Mouse (Mus musculus) heart, postnatal 0 days (tissue): Measurements from ENCODE around the gene Palm2.

ENCODE experiments used
- CTCF ChIP-seq: IDR thresholded peaks from 2 replicates; pipeline ENCODE4 v1.5.1; 2016; ENCODE audit warnings: antibody characterized with exemption, control low read depth, low read depth
- EP300 ChIP-seq: IDR thresholded peaks from 2 replicates; pipeline ENCODE4 v1.6.1; 2016; ENCODE audit warnings: antibody characterized with exemption, low read depth

DNA sequence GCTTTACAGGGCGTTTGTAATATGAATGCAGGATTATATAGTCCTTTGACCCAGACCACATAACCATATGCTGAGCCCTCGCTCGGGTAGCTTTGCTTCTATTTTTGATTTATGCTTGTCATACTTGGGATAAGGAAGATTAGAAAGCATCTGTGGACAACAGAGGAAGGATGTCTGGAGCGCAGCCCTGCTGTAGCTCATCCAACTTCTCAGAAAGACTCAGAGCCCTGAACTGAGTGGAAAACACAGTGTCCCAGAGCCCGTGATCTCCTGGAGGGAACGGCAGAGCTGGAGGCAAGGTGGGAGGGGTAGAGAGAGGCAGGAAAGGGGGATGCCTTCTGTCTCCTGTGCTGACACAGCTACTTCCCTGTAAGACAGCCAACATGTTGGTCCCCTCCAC is 100.2 kb downstream of the Palm2 start:
- no peak for TF ChIP-seq CTCF
- no peak for TF ChIP-seq EP300
